Mouse (Mus musculus): ENCODE results near the gene Olfr308. TPM values are rescaled to one million over a fixed set of nuclear protein-coding genes. Genes with fewer than 3 reads are reported as not detected.
"Not testable (repeated sequence)": the region's sequence is repeated elsewhere in the genome, so short reads cannot be mapped to it uniquely, and the experiment has no call there.

Gene Olfr308
- total RNA-seq (2017) = 0.23 TPM in 1 of 2 replicates, not detected in the other

GRCm38 (mm10) chr7:86325530-86325929 lies at the start of gene Olfr308:
TSS of gene Olfr308 (minus strand) at chr7:86325630.
- ATAC-seq (ENCODE audit: extremely low read depth, insufficient number of reproducible peaks, low FRiP score, poor library complexity, severe bottlenecking) = no peak

GRCm38 (mm10) chr7:86366828-86367227 lies 41.4 kb upstream of the Olfr308 start, which contains the start of gene Olfr305:
TSS of gene Olfr305 (minus strand) at chr7:86366928.
- no peak for ATAC-seq (ENCODE audit: extremely low read depth, insufficient number of reproducible peaks, low FRiP score, poor library complexity, severe bottlenecking)

GRCm38 (mm10) chr7:86346296-86346695 lies 20.9 kb upstream of the Olfr308 start:
- ATAC-seq (ENCODE audit: extremely low read depth, insufficient number of reproducible peaks, low FRiP score, poor library complexity, severe bottlenecking) = not testable (repeated sequence)

- ATAC-seq (ENCODE audit: extremely low read depth, insufficient number of reproducible peaks, low FRiP score, poor library complexity, severe bottlenecking) = no peak
Observed at GRCm38 (mm10) chr7:86344253-86344652, 18.8 kb upstream of the Olfr308 start.

- no peak for ATAC-seq (ENCODE audit: extremely low read depth, insufficient number of reproducible peaks, low FRiP score, poor library complexity, severe bottlenecking)
Observed at GRCm38 (mm10) chr7:86342881-86343565, 17.6 kb upstream of the Olfr308 start.

GRCm38 (mm10) chr7:86337486-86337885 lies 12.1 kb upstream of the Olfr308 start, which contains the start of gene Olfr307:
TSS of gene Olfr307 (minus strand) at chr7:86337586.
- no peak for ATAC-seq (ENCODE audit: extremely low read depth, insufficient number of reproducible peaks, low FRiP score, poor library complexity, severe bottlenecking)

GRCm38 (mm10) chr7:86321323-86321722 lies 4.1 kb downstream of the Olfr308 start:
- no peak for ATAC-seq (ENCODE audit: extremely low read depth, insufficient number of reproducible peaks, low FRiP score, poor library complexity, severe bottlenecking)

GRCm38 (mm10) chr7:86313608-86314007 lies 11.8 kb downstream of the Olfr308 start, which contains the start of gene Olfr309:
TSS of gene Olfr309 (minus strand) at chr7:86313708.
- no peak for ATAC-seq (ENCODE audit: extremely low read depth, insufficient number of reproducible peaks, low FRiP score, poor library complexity, severe bottlenecking)

GRCm38 (mm10) chr7:86277072-86277471 lies 48.4 kb downstream of the Olfr308 start, which contains the start of gene Olfr310:
TSS of gene Olfr310 (minus strand) at chr7:86277172.
- ATAC-seq (ENCODE audit: extremely low read depth, insufficient number of reproducible peaks, low FRiP score, poor library complexity, severe bottlenecking) = no peak

Other genes with a start within 250 kb of the Olfr308 start
- gene Vmn2r75, start 153.9 kb downstream of the Olfr308 start, total RNA-seq (2017) = 0.12 TPM in 1 of 2 replicates, not detected in the other
- 0.12 TPM in 2 replicates for gene Vmn2r76, start 79.3 kb downstream of the Olfr308 start, total RNA-seq (2017)
- gene Olfr310, start 48.5 kb downstream of the Olfr308 start, total RNA-seq (2017) = 0.47 TPM in 1 of 2 replicates, not detected in the other
- gene Olfr309, start 11.9 kb downstream of the Olfr308 start, total RNA-seq (2017) = not detected in 2 replicates
- not detected in 2 replicates for gene Olfr307, start 12.0 kb upstream of the Olfr308 start, total RNA-seq (2017)
- gene Olfr305, start 41.3 kb upstream of the Olfr308 start, total RNA-seq (2017) = not detected in 2 replicates
- not detected in 2 replicates for gene Olfr304, start 61.0 kb upstream of the Olfr308 start, total RNA-seq (2017)
- gene Olfr303, start 72.2 kb upstream of the Olfr308 start, total RNA-seq (2017) = not detected in 2 replicates
- gene Olfr301, start 78.2 kb upstream of the Olfr308 start, total RNA-seq (2017) = not detected in 2 replicates
- gene Olfr299, start 134.3 kb upstream of the Olfr308 start, total RNA-seq (2017) = not detected in 2 replicates
- gene Olfr298, start 166.9 kb upstream of the Olfr308 start, total RNA-seq (2017) = 0.25 TPM in 1 of 2 replicates, not detected in the other
- gene Olfr297, start 194.3 kb upstream of the Olfr308 start, total RNA-seq (2017) = not detected in 2 replicates